Mouse (Mus musculus) activated CD4-positive, CD25-positive, alpha-beta regulatory T cell, adult 4 months (primary cell): ENCODE measurements at regions not wholly inside any gene's neighbourhood (a gene's known extent, or its start where the extent isn't known, plus 50 kb on each side); places are given as distances from the start of the nearest gene placed in this dataset.
"Not testable (repeated sequence)": the region's sequence is repeated elsewhere in the genome, so short reads cannot be mapped to it uniquely, and the experiment has no call there.

ENCODE experiments used
- ATAC-seq: one replicate; pipeline ENCODE4 v1.8.0; 2017

GRCm38 (mm10) chr12:77594092-77594491 is 356.2 kb downstream of the Fut8 start:
- no peak for ATAC-seq

- no peak for ATAC-seq
These were observed 356.7 kb downstream of the Fut8 start for GRCm38 (mm10) chr12:77594657-77595056.

- no peak for ATAC-seq
These were observed 357.9 kb downstream of the Fut8 start for GRCm38 (mm10) chr12:77595821-77596220.

- no peak for ATAC-seq
These were observed 358.8 kb downstream of the Fut8 start for GRCm38 (mm10) chr12:77596676-77597075.

GRCm38 (mm10) chr12:77597627-77598333 is 359.9 kb downstream of the Fut8 start:
- ATAC-seq = no peak

GRCm38 (mm10) chr12:77598334-77598715 is 360.4 kb downstream of the Fut8 start:
- ATAC-seq = no peak

GRCm38 (mm10) chr12:77599391-77599790 is 361.5 kb downstream of the Fut8 start:
- ATAC-seq = no peak

GRCm38 (mm10) chr12:77603832-77604501 is 366.0 kb downstream of the Fut8 start:
- ATAC-seq = no peak

- ATAC-seq = no peak
These were observed 379.6 kb downstream of the Fut8 start for GRCm38 (mm10) chr12:77617552-77617951.

- ATAC-seq = no peak
These were observed 384.3 kb downstream of the Fut8 start for GRCm38 (mm10) chr12:77622243-77622642.

GRCm38 (mm10) chr12:77624323-77624722 is 386.4 kb downstream of the Fut8 start:
- ATAC-seq = not testable (repeated sequence)

- no peak for ATAC-seq
These were observed 390.5 kb downstream of the Fut8 start for GRCm38 (mm10) chr12:77628358-77628850.

GRCm38 (mm10) chr12:77633981-77634650 is 396.2 kb downstream of the Fut8 start:
- no peak for ATAC-seq

GRCm38 (mm10) chr12:77638266-77638665 is 400.3 kb downstream of the Fut8 start:
- no peak for ATAC-seq

- ATAC-seq = no peak
These were observed 404.4 kb downstream of the Fut8 start for GRCm38 (mm10) chr12:77642336-77642735.

GRCm38 (mm10) chr12:77647841-77648240 is 409.9 kb downstream of the Fut8 start:
- no peak for ATAC-seq

GRCm38 (mm10) chr12:77654282-77654681 is 416.4 kb downstream of the Fut8 start:
- no peak for ATAC-seq

GRCm38 (mm10) chr12:77657060-77657459 is 419.1 kb downstream of the Fut8 start:
- ATAC-seq = no peak

GRCm38 (mm10) chr12:77657878-77658277 is 420.0 kb downstream of the Fut8 start:
- no peak for ATAC-seq

- no peak for ATAC-seq
These were observed 425.3 kb downstream of the Fut8 start for GRCm38 (mm10) chr12:77663180-77663579.

- ATAC-seq = no peak
These were observed 425.9 kb downstream of the Fut8 start for GRCm38 (mm10) chr12:77663665-77664374.

GRCm38 (mm10) chr12:77666411-77666810 is 428.5 kb downstream of the Fut8 start:
- ATAC-seq = no peak
